Mouse (Mus musculus): ENCODE measurements around the gene Rab6b. TPM values are rescaled to one million over a fixed set of nuclear protein-coding genes. Genes with fewer than 3 reads are reported as not detected.

Gene Rab6b
- polyA plus RNA-seq, 1 experiment from 2014 or later: 5.7 TPM

Other genes starting within 250 kb of the Rab6b start
- gene Slco2a1, start 123.1 kb upstream of the Rab6b start, polyA plus RNA-seq (2015; fragmentation: Nextera tagmentation; extraction: Ambion mirVana): 11.3 and 11.7 TPM in 2 replicates
- 46.4 and 55.2 TPM in 2 replicates for gene Srprb, start 90.3 kb downstream of the Rab6b start, polyA plus RNA-seq (2015; fragmentation: Nextera tagmentation; extraction: Ambion mirVana)
- gene Gm20425, start 118.5 kb downstream of the Rab6b start, polyA plus RNA-seq (2015; fragmentation: Nextera tagmentation; extraction: Ambion mirVana): 0.21 and 8.8 TPM in 2 replicates
- 188 and 277 TPM in 2 replicates for gene Trf, start 118.7 kb downstream of the Rab6b start, polyA plus RNA-seq (2015; fragmentation: Nextera tagmentation; extraction: Ambion mirVana)
- gene 1300017J02Rik, start 193.3 kb downstream of the Rab6b start, polyA plus RNA-seq (2015; fragmentation: Nextera tagmentation; extraction: Ambion mirVana): 2.3 and 2.4 TPM in 2 replicates
- 55.4 and 62.3 TPM in 2 replicates for gene Topbp1, start 193.4 kb downstream of the Rab6b start, polyA plus RNA-seq (2015; fragmentation: Nextera tagmentation; extraction: Ambion mirVana)

Measured in intestine, embryonic 15.5 days (tissue).